10 mouse cellular contexts compared by ENCODE assay signal in the genomic region with DNA sequence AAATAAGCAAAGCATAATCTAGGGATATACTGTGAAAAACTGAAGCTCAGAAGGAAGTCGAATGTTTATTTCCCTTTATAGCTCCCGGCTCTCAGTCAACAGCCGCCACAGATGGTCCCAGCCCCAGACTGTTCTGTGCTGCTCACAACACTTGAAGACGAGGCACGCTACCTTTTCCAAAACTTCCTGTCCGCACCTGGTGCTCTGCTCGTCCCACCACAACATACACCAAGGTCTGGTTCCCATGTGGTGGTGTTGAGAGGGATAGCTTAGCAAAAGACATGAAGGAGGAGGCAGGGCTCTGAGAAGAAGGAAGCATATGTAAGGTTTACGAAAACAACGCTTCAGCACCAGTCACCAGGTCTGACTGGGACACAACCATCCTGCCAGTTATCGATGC.
DNase-seq lines count a peak whose midpoint lies in the region; ATAC-seq and TF ChIP-seq lines count a peak whose summit lies in the region.
"Had no signal": no experiment of that assay in that cellular context is flagged by ENCODE, and none has a peak within 500 bp of the region (broad histone marks: within the 10 kb centered on the region; RNA-seq: fewer than 3 reads in every experiment).

No protein-coding gene starts in this region.

- TF ChIP-seq CTCF in gastrocnemius, adult 2 months (IDR thresholded peaks at IDR 0.05): no peak

- ATAC-seq in cerebellum, adult (ENCODE audit: insufficient number of reproducible peaks, low FRiP score, low TSS enrichment): peak; percentile 45; the same call in 1 of the 2 replicates

- no peak overlapping the region for H3K27ac ChIP-seq in gastrocnemius, adult 2 months
- H3K27ac ChIP-seq: hindbrain, embryonic 15.5 days had no signal

- H3K4me3 ChIP-seq in gastrocnemius, adult 2 months: no peak overlapping the region
- H3K4me3 ChIP-seq: hindbrain, embryonic 15.5 days; myocyte had no signal

- no peak for DNase-seq in cerebellum, postnatal 10 days
- DNase-seq in layer of hippocampus, adult 18-20 months (ENCODE audit: low spot score in 2 of 2): peak; percentile 32 to 73
- no peak for DNase-seq in layer of hippocampus, postnatal 25 days (ENCODE audit: extremely low spot score in 1 of 2, low spot score in 1 of 2)
- DNase-seq in cerebellum, postnatal 36 days: peak; percentile 33 to 44
- peak; percentile 68 to 78 for DNase-seq in right cerebral cortex, postnatal 10 days (ENCODE audit: low spot score in 2 of 2)
- DNase-seq in gastrocnemius, adult 2 months: no peak
- DNase-seq in spleen, adult 12 weeks (ENCODE audit: low spot score): no peak

- intact Hi-C loops in gastrocnemius, adult 2 months (cut with DNase I): no loop called here

Comparison
In these comparisons a context has a peak if more than half of its experiments do, and no peak if none do; other contexts are left out.
1. DNase-seq: peak in layer of hippocampus, adult 18-20 months (2 of 2), cerebellum, postnatal 36 days (2 of 2) and right cerebral cortex, postnatal 10 days (2 of 2); none in cerebellum, postnatal 10 days (0 of 2), layer of hippocampus, postnatal 25 days (0 of 2), gastrocnemius, adult 2 months (single experiment) and spleen, adult 12 weeks (single experiment).